Mouse (Mus musculus): ENCODE results near the gene Mxd4.

The Mxd4 gene

GRCm38 (mm10) chr5:34188856-34189255 is 1.3 kb upstream of the Mxd4 start:
- peak; percentile 48 for DNase-seq (ENCODE audit: low read depth, low spot score)
- Histone ChIP-seq H3K36me3 (ENCODE audit: control insufficient read depth, insufficient read depth, low read length, poor library complexity, severe bottlenecking) (no peaks in the 10 kb centered on the region; the same call in 1 of the 2 replicates), H3K27me3 (ENCODE audit: control insufficient read depth, insufficient read depth, low read length, poor library complexity, severe bottlenecking) (no peaks in the 10 kb centered on the region)

DNA sequence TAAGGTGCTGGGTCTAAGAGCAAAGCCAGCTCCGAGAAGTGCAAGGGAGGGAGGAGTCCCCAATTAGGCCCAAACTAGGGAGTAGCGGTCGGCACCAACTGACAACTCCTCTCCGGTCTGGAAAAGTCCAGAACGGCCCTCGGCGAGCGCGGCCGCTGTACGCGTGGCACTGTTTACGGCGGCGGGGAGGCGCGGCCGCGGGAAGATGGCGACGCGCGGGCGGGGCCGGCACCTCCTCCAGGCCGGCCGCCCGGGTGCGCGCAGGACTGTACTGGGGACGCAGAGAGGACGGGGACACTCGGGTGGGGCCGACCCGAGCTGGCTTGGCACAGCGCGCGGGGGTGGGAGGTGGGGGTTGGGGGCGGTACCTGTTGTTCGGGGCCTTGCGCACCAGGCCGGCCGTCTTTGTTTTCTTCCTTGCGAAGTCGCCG is 544 bp downstream of the Mxd4 start:
- Histone ChIP-seq H3K36me3 (ENCODE audit: control insufficient read depth, insufficient read depth, low read length, poor library complexity, severe bottlenecking) (no peaks in the 10 kb centered on the region; the same call in none of the 2 replicates), H3K27me3 (ENCODE audit: control insufficient read depth, insufficient read depth, low read length, poor library complexity, severe bottlenecking) (no peaks in the 10 kb centered on the region)
- peak; percentile 38 for DNase-seq (ENCODE audit: low read depth, low spot score)

GRCm38 (mm10) chr5:34186391-34186790 is 1.1 kb downstream of the Mxd4 start:
- DNase-seq (ENCODE audit: low read depth, low spot score): no peak
- no peaks in the 10 kb centered on the region for H3K27me3 ChIP-seq (ENCODE audit: control insufficient read depth, insufficient read depth, low read length, poor library complexity, severe bottlenecking)

DNA sequence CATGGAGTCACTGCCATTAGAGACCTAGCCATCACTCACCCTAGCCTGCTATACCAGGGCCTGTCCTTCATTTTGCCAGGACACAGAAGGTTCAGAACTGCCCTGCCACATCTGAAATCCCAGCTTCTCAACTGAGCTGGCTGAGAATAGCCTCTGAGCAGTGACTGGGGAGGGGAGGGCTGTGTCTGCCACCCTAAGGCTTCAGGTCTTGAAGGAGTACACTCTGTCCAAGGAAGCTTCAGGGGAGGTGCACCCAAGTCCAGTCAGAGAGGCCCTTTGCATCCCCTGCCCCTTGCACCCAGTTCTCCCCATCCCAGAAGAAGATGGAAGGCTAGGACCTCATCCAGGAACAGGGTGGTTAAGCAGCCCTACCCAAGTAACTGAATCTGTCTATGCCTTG is 1.7 kb downstream of the Mxd4 start:
- Histone ChIP-seq H3K36me3 (ENCODE audit: control insufficient read depth, insufficient read depth, low read length, poor library complexity, severe bottlenecking) (no peaks in the 10 kb centered on the region; the same call in none of the 2 replicates), H3K27me3 (ENCODE audit: control insufficient read depth, insufficient read depth, low read length, poor library complexity, severe bottlenecking) (no peaks in the 10 kb centered on the region)
- no peak for DNase-seq (ENCODE audit: low read depth, low spot score)

More at GRCm38 (mm10) chr5:34186391-34186790, 1.1 kb downstream of the Mxd4 start:
- H3K36me3 ChIP-seq (ENCODE audit: control insufficient read depth, insufficient read depth, low read length, poor library complexity, severe bottlenecking): no peaks in the 10 kb centered on the region; the same call in none of the 2 replicates

- no peak for DNase-seq (ENCODE audit: low read depth, low spot score)
- Histone ChIP-seq H3K36me3 (ENCODE audit: control insufficient read depth, insufficient read depth, low read length, poor library complexity, severe bottlenecking) (no peaks in the 10 kb centered on the region; the same call in none of the 2 replicates), H3K27me3 (ENCODE audit: control insufficient read depth, insufficient read depth, low read length, poor library complexity, severe bottlenecking) (no peaks in the 10 kb centered on the region)
Observed at GRCm38 (mm10) chr5:34185051-34185580, 2.4 kb downstream of the Mxd4 start.

DNA sequence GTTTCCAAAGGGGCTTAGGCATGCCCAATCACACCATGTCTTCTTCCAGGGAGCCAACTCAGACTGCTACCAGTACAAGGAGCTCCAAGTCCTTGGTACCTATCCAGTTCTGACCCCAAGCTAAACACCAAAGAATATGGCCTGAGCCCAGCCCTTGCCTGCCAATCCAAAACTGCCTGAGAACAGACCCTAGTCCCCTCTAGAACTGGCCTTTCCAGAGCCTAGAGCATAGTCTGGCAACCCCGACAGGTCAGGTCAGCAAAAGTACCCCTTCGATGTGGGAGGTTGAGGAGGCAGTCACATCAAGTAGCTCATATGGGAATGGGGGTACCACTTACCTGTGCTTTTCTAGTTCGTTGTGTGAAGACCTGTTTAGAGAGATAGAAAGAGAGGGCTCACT is 3.5 kb downstream of the Mxd4 start:
- no peaks in the 10 kb centered on the region for H3K27me3 ChIP-seq (ENCODE audit: control insufficient read depth, insufficient read depth, low read length, poor library complexity, severe bottlenecking)
- no peaks in the 10 kb centered on the region; the same call in none of the 2 replicates for H3K36me3 ChIP-seq (ENCODE audit: control insufficient read depth, insufficient read depth, low read length, poor library complexity, severe bottlenecking)
- DNase-seq (ENCODE audit: low read depth, low spot score): no peak

DNA sequence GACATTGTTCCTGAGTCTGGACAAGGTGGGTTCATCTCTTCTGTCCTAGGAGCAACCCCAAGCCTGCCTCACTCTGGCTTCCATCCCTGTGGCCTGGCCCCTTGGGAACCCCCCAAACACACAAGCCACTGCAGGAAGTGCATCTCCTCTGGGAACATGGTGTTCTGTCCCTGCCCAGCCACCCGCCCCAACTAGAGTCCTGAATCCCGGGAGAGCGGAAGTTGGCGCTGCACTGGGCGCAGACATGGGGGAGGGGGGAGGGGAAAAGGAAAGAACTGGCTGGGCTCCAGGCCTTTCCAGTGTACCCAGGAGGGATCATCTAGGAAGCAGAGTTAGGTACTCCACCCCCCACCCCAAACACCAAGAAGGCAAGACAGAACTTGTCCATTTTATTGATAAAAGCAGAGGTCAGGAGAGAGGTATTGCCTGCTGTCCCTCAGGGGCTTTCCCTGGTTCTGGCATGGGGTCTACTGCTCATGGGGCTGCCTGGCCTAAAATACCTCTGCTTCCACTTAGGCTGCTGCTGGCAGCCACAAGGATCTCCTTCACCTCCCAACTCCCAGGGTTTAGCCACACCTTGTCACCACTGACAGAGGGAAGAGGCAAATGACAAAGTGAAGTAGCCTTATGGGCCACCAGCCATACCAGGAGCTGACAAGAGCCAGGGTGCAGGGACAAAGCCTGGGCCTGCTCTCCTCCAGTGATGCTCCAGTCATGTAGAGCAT is 4.2 kb downstream of the Mxd4 start:
- DNase-seq (ENCODE audit: low read depth, low spot score): no peak
- H3K27me3 ChIP-seq (ENCODE audit: control insufficient read depth, insufficient read depth, low read length, poor library complexity, severe bottlenecking): no peaks in the 10 kb centered on the region
- H3K36me3 ChIP-seq (ENCODE audit: control insufficient read depth, insufficient read depth, low read length, poor library complexity, severe bottlenecking): no peaks in the 10 kb centered on the region; the same call in none of the 2 replicates

GRCm38 (mm10) chr5:34182486-34182885 is 5.0 kb downstream of the Mxd4 start:
- H3K36me3 ChIP-seq (ENCODE audit: control insufficient read depth, insufficient read depth, low read length, poor library complexity, severe bottlenecking): no peaks in the 10 kb centered on the region; the same call in none of the 2 replicates
- no peak for DNase-seq (ENCODE audit: low read depth, low spot score)

GRCm38 (mm10) chr5:34177821-34178220 is 9.7 kb downstream of the Mxd4 start:
- no peak for DNase-seq (ENCODE audit: low read depth, low spot score)
- Histone ChIP-seq H3K36me3 (ENCODE audit: control insufficient read depth, insufficient read depth, low read length, poor library complexity, severe bottlenecking) (peaks cover 2% of the 10 kb centered on the region), H3K27me3 (ENCODE audit: control insufficient read depth, insufficient read depth, low read length, poor library complexity, severe bottlenecking) (no peaks in the 10 kb centered on the region)

More at GRCm38 (mm10) chr5:34182486-34182885, 5.0 kb downstream of the Mxd4 start:
- no peaks in the 10 kb centered on the region for H3K27me3 ChIP-seq (ENCODE audit: control insufficient read depth, insufficient read depth, low read length, poor library complexity, severe bottlenecking)

- no peak for DNase-seq (ENCODE audit: low read depth, low spot score)
- peaks cover 2% of the 10 kb centered on the region; the same call in 1 of the 2 replicates for H3K36me3 ChIP-seq (ENCODE audit: control insufficient read depth, insufficient read depth, low read length, poor library complexity, severe bottlenecking)
- no peaks in the 10 kb centered on the region for H3K27me3 ChIP-seq (ENCODE audit: control insufficient read depth, insufficient read depth, low read length, poor library complexity, severe bottlenecking)
Observed at GRCm38 (mm10) chr5:34177091-34177490, 10.4 kb downstream of the Mxd4 start.

- peaks cover 2% of the 10 kb centered on the region; the same call in 1 of the 2 replicates for H3K36me3 ChIP-seq (ENCODE audit: control insufficient read depth, insufficient read depth, low read length, poor library complexity, severe bottlenecking)
- DNase-seq (ENCODE audit: low read depth, low spot score): no peak
- no peaks in the 10 kb centered on the region for H3K27me3 ChIP-seq (ENCODE audit: control insufficient read depth, insufficient read depth, low read length, poor library complexity, severe bottlenecking)
Observed at GRCm38 (mm10) chr5:34176691-34177090, 10.8 kb downstream of the Mxd4 start.

- DNase-seq (ENCODE audit: low read depth, low spot score): no peak
- peaks cover 2% of the 10 kb centered on the region; the same call in 1 of the 2 replicates for H3K36me3 ChIP-seq (ENCODE audit: control insufficient read depth, insufficient read depth, low read length, poor library complexity, severe bottlenecking)
- H3K27me3 ChIP-seq (ENCODE audit: control insufficient read depth, insufficient read depth, low read length, poor library complexity, severe bottlenecking): no peaks in the 10 kb centered on the region
Observed at GRCm38 (mm10) chr5:34175403-34175694, 12.2 kb downstream of the Mxd4 start.

GRCm38 (mm10) chr5:34174550-34175402 is 12.7 kb downstream of the Mxd4 start:
- no peak for DNase-seq (ENCODE audit: low read depth, low spot score)
- Histone ChIP-seq H3K36me3 (ENCODE audit: control insufficient read depth, insufficient read depth, low read length, poor library complexity, severe bottlenecking) (peaks cover 2% of the 10 kb centered on the region; the same call in 1 of the 2 replicates), H3K27me3 (ENCODE audit: control insufficient read depth, insufficient read depth, low read length, poor library complexity, severe bottlenecking) (no peaks in the 10 kb centered on the region)

DNA sequence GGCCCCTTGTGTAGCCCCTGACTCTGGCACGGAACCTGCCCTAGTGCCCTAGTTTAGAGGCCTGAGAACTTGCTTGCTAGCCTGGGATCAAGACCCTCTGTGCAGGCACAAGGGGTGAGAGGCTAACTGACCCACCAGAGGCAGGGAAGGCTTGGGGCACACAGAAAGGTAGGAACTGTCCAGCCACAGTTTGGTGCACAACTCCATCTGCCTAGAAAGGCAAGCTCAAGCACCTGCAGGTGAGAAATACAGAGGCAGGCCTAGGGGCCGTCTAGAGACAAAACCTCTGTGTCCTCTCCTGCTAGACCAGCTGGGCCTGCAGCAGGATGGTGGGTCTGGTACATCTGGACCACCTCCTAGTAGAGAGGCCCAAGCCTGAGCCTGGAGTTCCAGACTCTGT is 13.5 kb downstream of the Mxd4 start:
- Histone ChIP-seq H3K27me3 (ENCODE audit: control insufficient read depth, insufficient read depth, low read length, poor library complexity, severe bottlenecking) (no peaks in the 10 kb centered on the region), H3K36me3 (ENCODE audit: control insufficient read depth, insufficient read depth, low read length, poor library complexity, severe bottlenecking) (peaks cover 2% of the 10 kb centered on the region; the same call in 1 of the 2 replicates)
- DNase-seq (ENCODE audit: low read depth, low spot score): no peak

DNA sequence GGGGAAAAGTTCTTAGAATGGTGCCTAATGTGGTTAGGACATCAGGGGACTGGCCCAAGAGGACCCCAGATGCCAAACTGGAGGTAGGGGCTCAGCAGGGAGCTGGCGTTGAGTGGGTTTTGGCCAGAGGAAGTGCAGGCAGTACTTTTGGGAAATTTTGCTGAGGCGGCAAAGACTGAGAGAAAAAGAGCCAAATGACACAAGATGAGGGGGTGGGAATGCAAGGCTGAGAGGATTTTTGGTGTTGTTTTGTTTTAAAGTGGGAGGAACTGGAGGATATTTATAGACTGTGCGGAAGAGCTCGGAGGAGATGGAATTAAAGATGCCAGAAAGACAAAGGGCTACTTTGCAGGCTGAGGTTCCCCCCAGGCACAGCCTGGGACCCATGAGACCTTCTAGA is 16.8 kb downstream of the Mxd4 start:
- no peaks in the 10 kb centered on the region for H3K27me3 ChIP-seq (ENCODE audit: control insufficient read depth, insufficient read depth, low read length, poor library complexity, severe bottlenecking)
- DNase-seq (ENCODE audit: low read depth, low spot score): no peak
- H3K36me3 ChIP-seq (ENCODE audit: control insufficient read depth, insufficient read depth, low read length, poor library complexity, severe bottlenecking): peaks cover 2% of the 10 kb centered on the region
